Mouse (Mus musculus) CH12.LX (cell line): ENCODE measurements around the gene Sstr5. TPM values are rescaled to one million over a fixed set of nuclear protein-coding genes. Genes with fewer than 3 reads are reported as not detected.

ENCODE experiments used
- DNase-seq: peaks from one replicate; pipeline ENCODE4 v3.0.0-alpha.2; 2013; ENCODE audit errors: extremely low read depth
- H3K27ac ChIP-seq: 2 replicates; pipeline ENCODE4 v1.5.1; 2012; ENCODE audit warnings: low read depth, mild to moderate bottlenecking, control low read depth, moderate library complexity; ENCODE audit not compliant: insufficient read depth
- H3K27me3 ChIP-seq: replicated peaks from 2 replicates; pipeline ENCODE3; 2012; ENCODE audit warnings: inconsistent platforms
- H3K36me3 ChIP-seq, 2 experiments: replicated peaks in 1 of 2; 2 replicates each; pipeline versions ENCODE3 to v1.6.1; 2012; ENCODE audit warnings: inconsistent platforms in 1 of 2, low read length in 1 of 2, mild to moderate bottlenecking in 1 of 2, mixed read lengths in 1 of 2, moderate library complexity in 1 of 2; ENCODE audit not compliant: control insufficient read depth in 1 of 2, insufficient read depth in 1 of 2
- H3K4me1 ChIP-seq, 2 experiments: 2 replicates each; pipeline ENCODE4 v1.6.1; 2012; ENCODE audit warnings: inconsistent platforms in 1 of 2, moderate library complexity in 1 of 2; ENCODE audit not compliant: insufficient read depth in 2 of 2, control insufficient read depth in 1 of 2
- H3K4me2 ChIP-seq: 2 replicates; pipeline ENCODE4 v1.6.1; 2012; ENCODE audit warnings: low read depth, mild to moderate bottlenecking, control low read depth; ENCODE audit not compliant: poor library complexity, insufficient read depth, severe bottlenecking
- H3K4me3 ChIP-seq, 3 experiments: fragments of 150-350 bp in 1 of 3; sonication (generic) in 1 of 3; replicated peaks in 1 of 3; 2 replicates each; pipeline versions ENCODE3 to v1.5.1; 2011 to 2012; ENCODE audit warnings: low read depth in 2 of 3, low read length in 2 of 3, mild to moderate bottlenecking in 2 of 3, moderate library complexity in 2 of 3, control low read depth in 1 of 3, improper control_type of control experiment in 1 of 3, inconsistent platforms in 1 of 3, mixed read lengths in 1 of 3; ENCODE audit not compliant: poor library complexity in 1 of 3
- H3K79me2 ChIP-seq: replicated peaks from 2 replicates; pipeline ENCODE4 v1.6.1; 2012; ENCODE audit warnings: mild to moderate bottlenecking, moderate library complexity; ENCODE audit not compliant: control insufficient read depth, poor library complexity, insufficient read depth, severe bottlenecking; ENCODE audit errors: extremely low read depth
- H3K9ac ChIP-seq: 2 replicates; pipeline ENCODE4 v1.6.1; 2012; ENCODE audit warnings: low read depth, mild to moderate bottlenecking, control low read depth, moderate library complexity; ENCODE audit not compliant: insufficient read depth
- H3K9me3 ChIP-seq: replicated peaks from 2 replicates; pipeline ENCODE3; 2012; ENCODE audit warnings: low read length, inconsistent platforms, mixed read lengths
- BHLHE40 ChIP-seq: IDR thresholded peaks from 2 replicates; pipeline ENCODE4 v1.6.1; 2011; ENCODE audit warnings: mild to moderate bottlenecking, low read depth, low read length, improper control_type of control experiment
- EP300 ChIP-seq: IDR thresholded peaks from 2 replicates; pipeline ENCODE4 v1.6.1; 2011; ENCODE audit warnings: low read length, improper control_type of control experiment
- ETS1 ChIP-seq: conservative IDR thresholded peaks from 2 replicates; pipeline ENCODE4 v1.6.1; 2012; ENCODE audit warnings: low read depth, mild to moderate bottlenecking, inconsistent platforms, low read length, improper control_type of control experiment, moderate library complexity
- HCFC1 ChIP-seq: IDR thresholded peaks from 2 replicates; pipeline ENCODE4 v1.6.1; 2012; ENCODE audit warnings: low read depth, mild to moderate bottlenecking, inconsistent platforms, low read length, improper control_type of control experiment
- KAT2A ChIP-seq: IDR thresholded peaks from 2 replicates; pipeline ENCODE4 v1.6.1; 2012; ENCODE audit warnings: low read length, improper control_type of control experiment, inconsistent platforms; ENCODE audit not compliant: insufficient replicate concordance
- MXI1 ChIP-seq: IDR thresholded peaks from 2 replicates; pipeline ENCODE4 v1.6.1; 2011; ENCODE audit warnings: mild to moderate bottlenecking, low read depth, low read length, improper control_type of control experiment
- NELFE ChIP-seq: IDR thresholded peaks from 2 replicates; pipeline ENCODE4 v1.6.1; 2011; ENCODE audit warnings: low read depth, low read length, improper control_type of control experiment
- PAX5 ChIP-seq: IDR thresholded peaks from 2 replicates; pipeline ENCODE4 v1.6.1; 2012; ENCODE audit warnings: low read length, inconsistent platforms, mixed read lengths
- POLR2A ChIP-seq: IDR thresholded peaks from 2 replicates; pipeline ENCODE4 v1.6.1; 2011; ENCODE audit warnings: low read depth, mild to moderate bottlenecking, improper control_type of control experiment, low read length
- RAD21 ChIP-seq: IDR thresholded peaks from 2 replicates; pipeline ENCODE4 v1.6.1; 2011; ENCODE audit warnings: low read depth, mild to moderate bottlenecking, low read length, improper control_type of control experiment, moderate library complexity
- SIN3A ChIP-seq: IDR thresholded peaks from 2 replicates; pipeline ENCODE4 v1.6.1; 2012; ENCODE audit warnings: low read length, improper control_type of control experiment, inconsistent platforms
- USF2 ChIP-seq: conservative IDR thresholded peaks from 2 replicates; pipeline ENCODE4 v1.6.1; 2011; ENCODE audit warnings: low read depth, low read length, improper control_type of control experiment
- ZC3H11A ChIP-seq: IDR thresholded peaks from 2 replicates; pipeline ENCODE4 v1.6.1; 2012; ENCODE audit warnings: low read depth, mild to moderate bottlenecking, inconsistent platforms, low read length, improper control_type of control experiment
- ZMIZ1 ChIP-seq: IDR thresholded peaks from 2 replicates; pipeline ENCODE4 v1.6.1; 2012; ENCODE audit warnings: low read depth, mild to moderate bottlenecking, inconsistent platforms, low read length, improper control_type of control experiment
- dilution Hi-C: fragments of 300-500 bp; cut with MboI; formaldehyde crosslinking; loops from 2 replicates; pipeline ENCODE4 v1.14.3; 2020; ENCODE audit warnings: low sequenced_read_pairs; ENCODE audit not compliant: extremely low pct_unique_long_range_greater_than_20kb, extremely low pct_ligation_motif_present
- in situ Hi-C: fragments of 300-500 bp; cut with MboI; formaldehyde crosslinking; loops from 3 replicates; pipeline ENCODE4 v1.14.3; 2019; ENCODE audit warnings: low sequenced_read_pairs, low pct_ligation_motif_present, low pct_unique_long_range_greater_than_20kb, mixed read lengths
- polyA plus RNA-seq: library from polyadenylated mRNA; unstranded; fragments of >175 nt; gene quantifications from 2 replicates; pipeline ENCODE4 v1.2.1, GENCODE M21; 2012; ENCODE audit warnings: low read depth; ENCODE audit not compliant: insufficient read length
- total RNA-seq, 2 experiments: library from RNA; depleted of rRNA; stranded (reverse); fragments of 300-350 nt in 1 of 2; fragments of >200 nt in 1 of 2; gene quantifications; 2 replicates each; pipeline ENCODE4 v1.2.3; 2012 to 2014

Sstr5 gene
- total RNA-seq (2012; rRNA removed) (0.17 and 0.38 TPM in 2 replicates), total RNA-seq (2014; rRNA removed) (0.08 and 0.35 TPM in 2 replicates), polyA plus RNA-seq (1.9 and 2.4 TPM in 2 replicates)

GRCm38 (mm10) chr17:25497013-25497412, at the start of gene Sstr5:
Gene Sstr5, minus strand, starts transcription at chr17:25497288.
- Histone ChIP-seq H3K4me2 (no peak within 1 kb of the TSS), H3K27me3 (peaks cover 25% of the 10 kb centered on the region), H3K4me1 (no peaks in the 10 kb centered on the region), H3K79me2 (no peaks in the 10 kb centered on the region), H3K9me3 (no peaks in the 10 kb centered on the region), H3K36me3 (no peaks in the 10 kb centered on the region), H3K27ac (no peak within 1 kb of the TSS), H3K9ac (no peak within 1 kb of the TSS), H3K4me3 (no peak within 1 kb of the TSS)
- TF ChIP-seq PAX5, result no peak
- in situ Hi-C loops (no loop called here), dilution Hi-C loops (no loop called here)
- no peak for DNase-seq

GRCm38 (mm10) chr17:25541768-25542167, 44.7 kb upstream of the Sstr5 start:
- Histone ChIP-seq H3K79me2 (no peaks in the 10 kb centered on the region), H3K4me3 (no peak overlapping the region), H3K27ac (no peak overlapping the region), H3K36me3 (no peaks in the 10 kb centered on the region), H3K4me1 (no peaks in the 10 kb centered on the region), H3K27me3 (peaks cover 87% of the 10 kb centered on the region), H3K9me3 (peaks cover 2% of the 10 kb centered on the region), H3K4me2 (no peak overlapping the region), H3K9ac (no peak overlapping the region)
- dilution Hi-C loops (no loop called here), in situ Hi-C loops (no loop called here)
- no peak for DNase-seq
- no peak for TF ChIP-seq KAT2A

GRCm38 (mm10) chr17:25540731-25541130, 43.6 kb upstream of the Sstr5 start:
- Histone ChIP-seq H3K4me2 (no peak overlapping the region), H3K79me2 (no peaks in the 10 kb centered on the region), H3K36me3 (no peaks in the 10 kb centered on the region), H3K27me3 (peaks cover 87% of the 10 kb centered on the region), H3K4me3 (no peak overlapping the region), H3K27ac (no peak overlapping the region), H3K9ac (no peak overlapping the region), H3K9me3 (peaks cover 2% of the 10 kb centered on the region), H3K4me1 (no peaks in the 10 kb centered on the region)
- TF ChIP-seq POLR2A, result no peak
- no peak for TF ChIP-seq ETS1
- TF ChIP-seq ZMIZ1, result no peak
- no peak for TF ChIP-seq ZC3H11A
- TF ChIP-seq RAD21, result no peak
- TF ChIP-seq SIN3A, result no peak
- TF ChIP-seq HCFC1, result no peak
- no peak for TF ChIP-seq BHLHE40
- TF ChIP-seq EP300, result no peak
- TF ChIP-seq NELFE, result no peak
- TF ChIP-seq USF2, result no peak
- TF ChIP-seq MXI1, result no peak
- DNase-seq, result no peak
- in situ Hi-C loops, result no loop called here
- dilution Hi-C loops, result no loop called here
